Mouse (Mus musculus): Measurements from ENCODE around the gene Ldlrap1. TPM values are rescaled to one million over a fixed set of nuclear protein-coding genes. Genes with fewer than 3 reads are reported as not detected.

The Ldlrap1 gene
- total RNA-seq, 2 experiments from 2014 or later = 11.9 to 17.3 TPM

GRCm38 (mm10) chr4:134713937-134714336 lies 53.9 kb downstream of the Ldlrap1 start:
- peak; percentile 86 for DNase-seq

- no peak for DNase-seq
Measured at GRCm38 (mm10) chr4:134705311-134705710, 62.5 kb downstream of the Ldlrap1 start.

- no peak for DNase-seq
Measured at GRCm38 (mm10) chr4:134704590-134704989, 63.2 kb downstream of the Ldlrap1 start.

GRCm38 (mm10) chr4:134703835-134704546 lies 63.8 kb downstream of the Ldlrap1 start, which contains the start of gene Man1c1:
Man1c1 (minus strand) TSS chr4:134704290.
- peak; percentile 99 for DNase-seq

- peak; percentile 58 for DNase-seq
Measured at GRCm38 (mm10) chr4:134702981-134703834, 64.6 kb downstream of the Ldlrap1 start.

- DNase-seq = peak; percentile 78
Measured at GRCm38 (mm10) chr4:134701934-134702333, 65.9 kb downstream of the Ldlrap1 start.

GRCm38 (mm10) chr4:134700911-134701310 lies 66.9 kb downstream of the Ldlrap1 start:
- DNase-seq = no peak

- no peak for DNase-seq
Measured at GRCm38 (mm10) chr4:134693202-134693940, 74.5 kb downstream of the Ldlrap1 start.

- no peak for DNase-seq
Measured at GRCm38 (mm10) chr4:134692388-134692787, 75.4 kb downstream of the Ldlrap1 start.

Other genes starting within 250 kb of the Ldlrap1 start
- gene Mtfr1l, start 232.6 kb downstream of the Ldlrap1 start, total RNA-seq (2021) = 100 to 1,000 TPM; 113 to 129 TPM
- gene Selenon, start 215.9 kb downstream of the Ldlrap1 start, total RNA-seq (2021) = 10 to 100 TPM; 22.3 to 28.7 TPM
- gene Man1c1, start 63.7 kb downstream of the Ldlrap1 start, total RNA-seq (2021) = 10 to 100 TPM; 11.2 to 13.8 TPM
- gene Maco1, start 85.3 kb upstream of the Ldlrap1 start, total RNA-seq (2021) = 10 to 100 TPM; 16.7 to 22.2 TPM
- gene Rhd, start 96.5 kb upstream of the Ldlrap1 start, total RNA-seq (2021) = 1 to 10 TPM in 1 of 2 experiments, under 1 TPM in 1; 0.26 to 1.4 TPM
- gene Tmem50a, start 147.0 kb upstream of the Ldlrap1 start, total RNA-seq (2021) = 10 to 100 TPM; 49.9 to 55.1 TPM
- gene Rsrp1, start 155.6 kb upstream of the Ldlrap1 start, total RNA-seq (2021) = 100 to 1,000 TPM in 1 of 2 experiments, 10 to 100 TPM in 1; 91.9 to 142 TPM
- gene Syf2, start 162.9 kb upstream of the Ldlrap1 start, total RNA-seq (2021) = 10 to 100 TPM; 43.5 to 43.7 TPM

All from gastrocnemius, postnatal 10 days (tissue).